Mouse (Mus musculus): ENCODE results near the gene Zmynd15. TPM values are rescaled to one million over a fixed set of nuclear protein-coding genes. Genes with fewer than 3 reads are reported as not detected.
"Not testable (repeated sequence)": the region's sequence is repeated elsewhere in the genome, so short reads cannot be mapped to it uniquely, and the experiment has no call there.

Zmynd15 gene
- 0.12 and 0.23 TPM in 2 replicates for polyA plus RNA-seq (2016; fragmentation: Nextera tagmentation; extraction: Ambion mirVana)

- peaks cover 3% of the 10 kb centered on the region; the same call in 1 of the 2 replicates for H3K36me3 ChIP-seq
- ATAC-seq = no peak
- 16% methylated on average over 32 of the region's 32 CpGs for WGBS (ENCODE audit: insufficient replicate concordance)
- H3K9me3 ChIP-seq (replicated peaks) = 0 out of 2 replicates have a peak, but pooled peaks cover 3% of the 10 kb centered on the region
- H3K4me3 ChIP-seq = peak within 1 kb of the TSS; percentile 58
- H3K4me2 ChIP-seq = peak within 1 kb of the TSS; percentile 77
- no peak within 1 kb of the TSS for H3K27ac ChIP-seq
- peaks cover 62% of the 10 kb centered on the region for H3K27me3 ChIP-seq (replicated peaks)
- peaks cover 9% of the 10 kb centered on the region; the same call in 1 of the 2 replicates for H3K4me1 ChIP-seq
- peak within 1 kb of the TSS; percentile 48; the same call in 1 of the 2 replicates for H3K9ac ChIP-seq
Measured at GRCm38 (mm10) chr11:70458688-70459600, at the start of gene Zmynd15. TSS of gene Zmynd15 (plus strand) at chr11:70459433.

GRCm38 (mm10) chr11:70409594-70410296, 49.5 kb upstream of the Zmynd15 start, which contains the start of gene Pelp1:
TSS of gene Pelp1 (minus strand) at chr11:70410031.
- H3K9ac ChIP-seq = peak within 1 kb of the TSS; percentile 96
- peaks cover 44% of the 10 kb centered on the region for H3K4me1 ChIP-seq
- peak within 1 kb of the TSS; percentile 95 for H3K4me3 ChIP-seq
- peak within 1 kb of the TSS; percentile 79 for H3K4me2 ChIP-seq
- no peaks in the 10 kb centered on the region for H3K9me3 ChIP-seq (replicated peaks)
- peak within 1 kb of the TSS; percentile 83 for H3K27ac ChIP-seq
- ATAC-seq = peak; percentile 92
- peaks cover 29% of the 10 kb centered on the region for H3K36me3 ChIP-seq
- WGBS (ENCODE audit: insufficient replicate concordance) = under 1% methylated on average over 59 of the region's 59 CpGs
- no peaks in the 10 kb centered on the region for H3K27me3 ChIP-seq (replicated peaks)

DNA sequence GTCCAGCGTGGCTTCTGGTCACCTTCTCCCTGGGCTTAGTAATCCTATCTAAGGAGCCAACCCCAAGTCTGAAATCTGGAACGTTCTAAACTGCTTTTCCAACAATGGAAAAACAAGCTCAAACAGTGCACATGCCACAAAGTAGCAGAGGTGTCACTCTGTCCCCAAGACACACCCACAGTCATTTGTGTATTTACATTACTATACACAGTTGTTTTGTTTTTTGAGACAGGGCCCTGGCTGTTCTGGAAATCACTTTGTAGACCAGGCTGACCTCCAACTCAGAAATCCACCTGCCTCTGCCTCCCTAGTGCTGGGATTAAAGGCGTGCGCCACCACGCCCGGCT, 49.0 kb upstream of the Zmynd15 start:
- H3K9ac ChIP-seq = peak overlapping the region; percentile 96
- H3K36me3 ChIP-seq = peaks cover 24% of the 10 kb centered on the region
- peak overlapping the region; percentile 79 for H3K4me2 ChIP-seq
- H3K4me1 ChIP-seq = peaks cover 41% of the 10 kb centered on the region
- H3K4me3 ChIP-seq = peak overlapping the region; percentile 95
- H3K9me3 ChIP-seq (replicated peaks) = no peaks in the 10 kb centered on the region
- H3K27ac ChIP-seq = peak overlapping the region; percentile 83
- no peaks in the 10 kb centered on the region for H3K27me3 ChIP-seq (replicated peaks)
- 45% methylated on average over 6 of the region's 6 CpGs for WGBS (ENCODE audit: insufficient replicate concordance)
- ATAC-seq = peak; percentile 46

GRCm38 (mm10) chr11:70412591-70412990, 46.6 kb upstream of the Zmynd15 start:
- 72% methylated on average over 5 of the region's 5 CpGs for WGBS (ENCODE audit: insufficient replicate concordance)
- Histone ChIP-seq H3K9ac (no peak overlapping the region), H3K27ac (no peak overlapping the region), H3K36me3 (peaks cover 5% of the 10 kb centered on the region; the same call in 1 of the 2 replicates), H3K4me3 (no peak overlapping the region), H3K4me1 (peaks cover 30% of the 10 kb centered on the region), H3K9me3 (replicated peaks) (no peaks in the 10 kb centered on the region), H3K27me3 (replicated peaks) (no peaks in the 10 kb centered on the region), H3K4me2 (no peak overlapping the region)
- ATAC-seq = no peak

GRCm38 (mm10) chr11:70413961-70414360, 45.3 kb upstream of the Zmynd15 start:
- no peaks in the 10 kb centered on the region for H3K9me3 ChIP-seq (replicated peaks)
- H3K27ac ChIP-seq = no peak overlapping the region
- H3K4me1 ChIP-seq = peaks cover 16% of the 10 kb centered on the region
- no peak overlapping the region for H3K4me3 ChIP-seq
- H3K36me3 ChIP-seq = no peaks in the 10 kb centered on the region
- no peak overlapping the region for H3K4me2 ChIP-seq
- no peak for ATAC-seq
- H3K9ac ChIP-seq = no peak overlapping the region
- 6% methylated on average over 3 of the region's 3 CpGs for WGBS (ENCODE audit: insufficient replicate concordance)
- no peaks in the 10 kb centered on the region for H3K27me3 ChIP-seq (replicated peaks)

- ATAC-seq = no peak
- H3K27ac ChIP-seq = no peak overlapping the region
- no peak overlapping the region for H3K9ac ChIP-seq
- H3K4me1 ChIP-seq = 0 out of 2 replicates have a peak, but pooled peaks cover 3% of the 10 kb centered on the region
- H3K4me3 ChIP-seq = no peak overlapping the region
- H3K9me3 ChIP-seq (replicated peaks) = no peaks in the 10 kb centered on the region
- H3K36me3 ChIP-seq = no peaks in the 10 kb centered on the region
- no peaks in the 10 kb centered on the region for H3K27me3 ChIP-seq (replicated peaks)
- 47% methylated on average over 4 of the region's 4 CpGs for WGBS (ENCODE audit: insufficient replicate concordance)
- H3K4me2 ChIP-seq = no peak overlapping the region
Measured at GRCm38 (mm10) chr11:70418199-70418598, 41.0 kb upstream of the Zmynd15 start.

GRCm38 (mm10) chr11:70419486-70419885, 39.7 kb upstream of the Zmynd15 start:
- no peak overlapping the region for H3K27ac ChIP-seq
- 54% methylated on average over 5 of the region's 5 CpGs for WGBS (ENCODE audit: insufficient replicate concordance)
- no peaks in the 10 kb centered on the region for H3K36me3 ChIP-seq
- no peak for ATAC-seq
- no peaks in the 10 kb centered on the region for H3K27me3 ChIP-seq (replicated peaks)
- H3K4me3 ChIP-seq = no peak overlapping the region
- H3K9me3 ChIP-seq (replicated peaks) = no peaks in the 10 kb centered on the region
- 0 out of 2 replicates have a peak, but pooled peaks cover 3% of the 10 kb centered on the region for H3K4me1 ChIP-seq
- no peak overlapping the region for H3K9ac ChIP-seq
- H3K4me2 ChIP-seq = no peak overlapping the region

- not testable (repeated sequence) for ATAC-seq; H3K4me1 ChIP-seq; H3K9ac ChIP-seq; H3K4me3 ChIP-seq; H3K27ac ChIP-seq; H3K4me2 ChIP-seq; H3K27me3 ChIP-seq (replicated peaks); H3K36me3 ChIP-seq; H3K9me3 ChIP-seq (replicated peaks)
- WGBS (ENCODE audit: insufficient replicate concordance) = 61% methylated on average over 6 of the region's 6 CpGs
Measured at GRCm38 (mm10) chr11:70426598-70426997, 32.6 kb upstream of the Zmynd15 start.

DNA sequence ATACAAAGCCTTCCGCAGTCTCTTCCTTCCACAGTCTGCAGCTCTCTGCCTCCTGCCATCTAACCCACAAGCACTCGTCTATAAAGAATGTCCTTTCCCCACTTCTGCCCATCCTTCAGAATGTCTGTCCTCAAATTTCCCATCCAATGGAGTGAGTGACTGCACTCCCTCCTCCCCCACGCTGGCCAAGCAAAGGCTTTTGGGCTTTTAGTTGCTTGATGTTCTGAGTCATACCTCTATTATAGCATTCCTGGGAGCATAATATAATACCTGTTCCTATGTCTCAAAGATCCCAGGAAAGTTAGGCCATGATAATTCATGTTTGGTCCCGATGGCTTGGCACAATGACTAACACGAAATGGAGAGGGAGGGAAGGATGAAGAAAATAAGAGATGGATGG, 27.7 kb upstream of the Zmynd15 start:
- 39% methylated on average over 5 of the region's 5 CpGs for WGBS (ENCODE audit: insufficient replicate concordance)
- no peak for ATAC-seq
- H3K27ac ChIP-seq = peak overlapping the region; percentile 87

GRCm38 (mm10) chr11:70432048-70432894, 27.0 kb upstream of the Zmynd15 start, which contains the start of gene Arrb2:
TSS of gene Arrb2 (plus strand) at chr11:70432635.
- no peaks in the 10 kb centered on the region for H3K27me3 ChIP-seq (replicated peaks)
- H3K9ac ChIP-seq = peak within 1 kb of the TSS; percentile 86
- WGBS (ENCODE audit: insufficient replicate concordance) = under 1% methylated on average over 75 of the region's 75 CpGs
- H3K4me3 ChIP-seq = peak within 1 kb of the TSS; percentile 75
- peak within 1 kb of the TSS; percentile 96 for H3K4me2 ChIP-seq
- peaks cover 53% of the 10 kb centered on the region for H3K4me1 ChIP-seq
- H3K27ac ChIP-seq = peak within 1 kb of the TSS; percentile 87
- peak; percentile 94 for ATAC-seq
- no peaks in the 10 kb centered on the region for H3K9me3 ChIP-seq (replicated peaks)
- H3K36me3 ChIP-seq = peaks cover 16% of the 10 kb centered on the region

More for the DNA sequence above, 27.7 kb upstream of the Zmynd15 start:
- peak overlapping the region; percentile 75 for H3K4me3 ChIP-seq
- peak overlapping the region; percentile 96 for H3K4me2 ChIP-seq
- peaks cover 46% of the 10 kb centered on the region for H3K4me1 ChIP-seq
- no peaks in the 10 kb centered on the region for H3K27me3 ChIP-seq (replicated peaks)
- peaks cover 9% of the 10 kb centered on the region for H3K36me3 ChIP-seq
- H3K9ac ChIP-seq = no peak overlapping the region
- no peaks in the 10 kb centered on the region for H3K9me3 ChIP-seq (replicated peaks)

DNA sequence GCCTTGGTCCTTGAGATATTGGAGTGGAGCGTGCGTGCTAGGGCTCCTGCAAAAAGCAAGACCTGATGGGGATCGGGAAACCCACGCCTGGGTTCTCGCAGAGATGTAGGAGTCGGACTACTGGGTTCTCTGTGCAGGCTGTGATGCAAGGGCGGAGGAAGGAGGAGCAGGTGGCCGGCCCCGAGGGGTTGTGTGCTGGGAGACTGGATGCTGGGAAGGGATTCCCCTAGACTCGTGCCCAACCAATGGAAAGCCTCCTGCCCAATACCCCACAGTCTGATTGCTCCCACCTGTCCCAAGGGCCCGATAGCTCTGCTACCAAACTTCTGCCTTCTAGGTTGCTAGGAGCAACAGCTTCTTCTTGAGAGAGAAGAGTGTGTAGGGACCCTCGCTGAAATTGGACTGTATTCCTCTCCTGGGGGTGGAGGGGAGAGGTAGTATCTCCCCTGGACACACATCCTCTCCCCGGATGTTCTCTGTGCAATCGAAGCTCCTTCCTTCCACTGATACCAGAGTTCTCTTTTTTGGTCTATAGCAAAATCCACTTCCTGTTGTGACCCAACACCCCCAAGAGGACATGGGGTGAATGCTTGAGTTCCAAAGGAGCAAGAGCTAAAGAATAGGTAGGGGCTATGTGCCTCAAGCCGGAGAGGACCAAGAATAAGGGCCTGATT, 26.2 kb upstream of the Zmynd15 start:
- WGBS (ENCODE audit: insufficient replicate concordance) = 3% methylated on average over 15 of the region's 15 CpGs
- peak; percentile 19 for ATAC-seq
- Histone ChIP-seq H3K36me3 (peaks cover 23% of the 10 kb centered on the region), H3K4me2 (peak overlapping the region; percentile 96), H3K27me3 (replicated peaks) (no peaks in the 10 kb centered on the region), H3K4me3 (peak overlapping the region; percentile 75), H3K27ac (peak overlapping the region; percentile 87), H3K9me3 (replicated peaks) (no peaks in the 10 kb centered on the region), H3K4me1 (peaks cover 59% of the 10 kb centered on the region), H3K9ac (peak overlapping the region; percentile 86)

All from liver, embryonic 12.5 days (tissue).